Mouse (Mus musculus): ENCODE data around the gene Asxl2.

GRCm38 (mm10) chr12:3422786-3423185 lies 3.9 kb upstream of the Asxl2 start:
- TF ChIP-seq POLR2A (IDR thresholded peaks at IDR 0.05; ENCODE audit: control insufficient read depth, extremely low read depth, insufficient read depth, low read length, poor library complexity) (no peak), CTCF (IDR thresholded peaks at IDR 0.05; ENCODE audit: borderline replicate concordance, control insufficient read depth, extremely low read depth, insufficient read depth, low read length, poor library complexity) (no peak)
